Mouse (Mus musculus): ENCODE data around the gene Tsga13.
A peak's percentile ranks its signal among the peaks of the same experiment; 100 is the strongest.

The Tsga13 gene

GRCm38 (mm10) chr6:30915473-30915872 lies at the start of gene Tsga13:
TSS of gene Tsga13 (minus strand) at chr6:30915573.
- DNase-seq (ENCODE audit: low spot score in 2 of 2), result no peak

- DNase-seq (ENCODE audit: low spot score in 2 of 2), result no peak
These were observed 43.6 kb upstream of the Tsga13 start, which contains the start of gene Klf14 for GRCm38 (mm10) chr6:30958736-30959540. TSS of gene Klf14 (minus strand) at chr6:30959078.

GRCm38 (mm10) chr6:30957784-30958735 lies 42.7 kb upstream of the Tsga13 start:
- no peak for DNase-seq (ENCODE audit: low spot score in 2 of 2)

GRCm38 (mm10) chr6:30939264-30939663 lies 23.9 kb upstream of the Tsga13 start:
- DNase-seq (ENCODE audit: low spot score in 2 of 2), result no peak

GRCm38 (mm10) chr6:30922821-30923220 lies 7.4 kb upstream of the Tsga13 start:
- no peak for DNase-seq (ENCODE audit: low spot score in 2 of 2)

- DNase-seq (ENCODE audit: low spot score in 2 of 2), result no peak
These were observed 6.5 kb upstream of the Tsga13 start for GRCm38 (mm10) chr6:30921826-30922225.

- peak; percentile 43 to 50 for DNase-seq (ENCODE audit: low spot score in 2 of 2)
These were observed 5.7 kb upstream of the Tsga13 start for GRCm38 (mm10) chr6:30920834-30921675.

- peak; percentile 70 to 85 for DNase-seq (ENCODE audit: low spot score in 2 of 2)
These were observed 7.4 kb downstream of the Tsga13 start for GRCm38 (mm10) chr6:30907970-30908369.

GRCm38 (mm10) chr6:30904911-30905310 lies 10.5 kb downstream of the Tsga13 start:
- DNase-seq (ENCODE audit: low spot score in 2 of 2), result no peak

GRCm38 (mm10) chr6:30904033-30904432 lies 11.3 kb downstream of the Tsga13 start:
- DNase-seq (ENCODE audit: low spot score in 2 of 2), result no peak

GRCm38 (mm10) chr6:30897520-30897919 lies 17.9 kb downstream of the Tsga13 start:
- DNase-seq (ENCODE audit: low spot score in 2 of 2), result no peak

- DNase-seq (ENCODE audit: low spot score in 2 of 2), result no peak
These were observed 18.4 kb downstream of the Tsga13 start for GRCm38 (mm10) chr6:30896986-30897327.

GRCm38 (mm10) chr6:30896195-30896985 lies 19.0 kb downstream of the Tsga13 start, which contains the start of gene Copg2:
TSS of gene Copg2 (minus strand) at chr6:30896794.
- peak; percentile 89 to 92 for DNase-seq (ENCODE audit: low spot score in 2 of 2)

GRCm38 (mm10) chr6:30895819-30896194 lies 19.6 kb downstream of the Tsga13 start:
- peak in 1 of 2 experiments; percentile 7 for DNase-seq (ENCODE audit: low spot score in 2 of 2)

- DNase-seq (ENCODE audit: low spot score in 2 of 2), result no peak
These were observed 22.3 kb downstream of the Tsga13 start for GRCm38 (mm10) chr6:30893081-30893480.

- DNase-seq (ENCODE audit: low spot score in 2 of 2), result no peak
These were observed 23.6 kb downstream of the Tsga13 start for GRCm38 (mm10) chr6:30891761-30892160.

- DNase-seq (ENCODE audit: low spot score in 2 of 2), result no peak
These were observed 30.5 kb downstream of the Tsga13 start for GRCm38 (mm10) chr6:30884856-30885255.

GRCm38 (mm10) chr6:30883491-30883890 lies 31.9 kb downstream of the Tsga13 start:
- DNase-seq (ENCODE audit: low spot score in 2 of 2), result no peak

- DNase-seq (ENCODE audit: low spot score in 2 of 2), result no peak
These were observed 38.7 kb downstream of the Tsga13 start for GRCm38 (mm10) chr6:30876661-30877060.

- no peak for DNase-seq (ENCODE audit: low spot score in 2 of 2)
These were observed 48.9 kb downstream of the Tsga13 start for GRCm38 (mm10) chr6:30866501-30866900.

Measured in right cerebral cortex, postnatal 36 days (tissue).